In the genomic region with DNA sequence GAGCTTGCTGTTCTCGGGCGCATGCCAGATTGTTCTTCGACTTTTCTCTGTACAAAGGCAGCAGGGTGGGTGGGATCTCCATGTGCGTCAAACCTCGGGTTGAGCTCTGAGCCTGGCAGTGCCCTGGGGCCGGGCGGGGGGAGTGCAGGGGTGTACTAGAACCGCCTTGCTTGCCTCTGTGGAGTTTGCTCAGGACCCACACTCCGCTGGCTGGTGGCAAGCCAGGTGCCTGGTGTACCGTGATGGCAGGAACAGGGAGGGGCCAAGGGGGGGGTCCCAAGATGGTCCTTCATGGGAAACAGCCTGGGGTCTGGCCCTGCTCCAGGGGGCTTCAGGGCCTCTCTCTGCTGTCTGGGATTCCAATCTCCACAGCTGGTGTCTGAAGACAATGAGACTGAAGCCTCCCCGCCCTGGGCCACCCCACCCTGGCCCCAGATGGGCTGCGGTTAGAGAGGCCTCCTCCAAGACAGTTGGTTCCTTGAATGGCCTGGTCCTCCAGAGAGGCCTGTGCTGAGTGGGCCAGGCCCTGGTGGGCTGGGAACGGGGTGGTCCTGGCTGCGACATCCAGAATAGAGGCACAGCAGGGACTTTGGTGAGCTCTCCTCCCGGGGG, we compare ENCODE assay signal across 16 mouse cellular contexts. TPM values are rescaled to one million over a fixed set of nuclear protein-coding genes. Genes with fewer than 3 reads are reported as not detected.
DNase-seq lines count a peak whose midpoint lies in the region; ATAC-seq lines count a peak whose summit lies in the region.
"Had no signal": no experiment of that assay in that cellular context is flagged by ENCODE, and none has a peak within 500 bp of the region (broad histone marks: within the 10 kb centered on the region; RNA-seq: fewer than 3 reads in every experiment).

No protein-coding gene starts in this region.

- peaks cover 29% of the 10 kb centered on the region for H3K4me1 ChIP-seq in hindbrain, embryonic 10.5 days (replicated peaks)
- H3K4me1 ChIP-seq in hindbrain, embryonic 16.5 days (ENCODE audit: control insufficient read depth, insufficient read depth, low read depth, low read length), result no peaks in the 10 kb centered on the region
- peaks cover 12% of the 10 kb centered on the region; the same call in 1 of the 2 replicates for H3K4me1 ChIP-seq in neural tube, embryonic 12.5 days
- H3K4me1 ChIP-seq in neural tube, embryonic 15.5 days, result no peaks in the 10 kb centered on the region
- peaks cover 30% of the 10 kb centered on the region for H3K4me1 ChIP-seq in embryonic facial prominence, embryonic 15.5 days
- no peaks in the 10 kb centered on the region for H3K4me1 ChIP-seq in neural tube, embryonic 14.5 days (ENCODE audit: control insufficient read depth, insufficient read depth, low read length)
- H3K4me1 ChIP-seq: liver, embryonic 12.5 days had no signal

- no peak for DNase-seq in hindbrain, embryonic 10.5 days (ENCODE audit: low spot score)
- no peak for DNase-seq in frontal cortex, postnatal 14 days (ENCODE audit: low spot score in 2 of 2)
- DNase-seq: adrenal gland, postnatal 14 days; cerebellum, adult 11-12 months; heart, postnatal 4 days; kidney, adult 2 months; right cerebral cortex, postnatal 25 days had no signal

- H3K4me2 ChIP-seq in hindbrain, embryonic 16.5 days (ENCODE audit: low read length), result no peak overlapping the region
- no peak overlapping the region for H3K4me2 ChIP-seq in neural tube, embryonic 12.5 days (replicated peaks)
- no peak overlapping the region for H3K4me2 ChIP-seq in neural tube, embryonic 15.5 days
- no peak overlapping the region for H3K4me2 ChIP-seq in embryonic facial prominence, embryonic 15.5 days (replicated peaks)
- no peak overlapping the region for H3K4me2 ChIP-seq in neural tube, embryonic 14.5 days (ENCODE audit: low read depth, low read length)
- H3K4me2 ChIP-seq: forebrain, embryonic 13.5 days; heart, embryonic 13.5 days; liver, embryonic 12.5 days had no signal

- WGBS in hindbrain, embryonic 10.5 days, result 62% methylated on average over 15 of the region's 15 CpGs
- WGBS in hindbrain, embryonic 16.5 days, result 49% methylated on average over 15 of the region's 15 CpGs
- 63% methylated on average over 15 of the region's 15 CpGs for WGBS in neural tube, embryonic 12.5 days
- WGBS in neural tube, embryonic 15.5 days, result 64% methylated on average over 15 of the region's 15 CpGs
- 28% methylated on average over 15 of the region's 15 CpGs for WGBS in embryonic facial prominence, embryonic 15.5 days
- 60% methylated on average over 15 of the region's 15 CpGs for WGBS in neural tube, embryonic 14.5 days

- H3K9me3 ChIP-seq in hindbrain, embryonic 10.5 days, result no peaks in the 10 kb centered on the region
- H3K9me3 ChIP-seq in hindbrain, embryonic 16.5 days (ENCODE audit: control insufficient read depth, low read length), result no peaks in the 10 kb centered on the region
- no peaks in the 10 kb centered on the region for H3K9me3 ChIP-seq in neural tube, embryonic 12.5 days
- H3K9me3 ChIP-seq in neural tube, embryonic 15.5 days (replicated peaks), result no peaks in the 10 kb centered on the region
- H3K9me3 ChIP-seq in embryonic facial prominence, embryonic 15.5 days (replicated peaks), result no peaks in the 10 kb centered on the region
- no peaks in the 10 kb centered on the region for H3K9me3 ChIP-seq in neural tube, embryonic 14.5 days (ENCODE audit: control insufficient read depth, low read length)
- H3K9me3 ChIP-seq: forebrain, embryonic 13.5 days; heart, embryonic 13.5 days; liver, embryonic 12.5 days had no signal

- no peak overlapping the region for H3K9ac ChIP-seq in hindbrain, embryonic 16.5 days (ENCODE audit: low read depth, low read length)
- no peak overlapping the region for H3K9ac ChIP-seq in neural tube, embryonic 12.5 days
- H3K9ac ChIP-seq in neural tube, embryonic 15.5 days (replicated peaks), result no peak overlapping the region
- H3K9ac ChIP-seq in embryonic facial prominence, embryonic 15.5 days, result no peak overlapping the region
- no peak overlapping the region for H3K9ac ChIP-seq in neural tube, embryonic 14.5 days (replicated peaks; ENCODE audit: low read depth, low read length)
- H3K9ac ChIP-seq: forebrain, embryonic 13.5 days; heart, embryonic 13.5 days; liver, embryonic 12.5 days had no signal

- peak overlapping the region; percentile 78 for H3K27ac ChIP-seq in hindbrain, embryonic 10.5 days
- H3K27ac ChIP-seq in hindbrain, embryonic 16.5 days (ENCODE audit: low read depth, low read length), result no peak overlapping the region
- H3K27ac ChIP-seq in neural tube, embryonic 12.5 days, result no peak overlapping the region
- no peak overlapping the region for H3K27ac ChIP-seq in neural tube, embryonic 15.5 days (replicated peaks)
- H3K27ac ChIP-seq in embryonic facial prominence, embryonic 15.5 days (replicated peaks), result peak overlapping the region; percentile 63
- no peak overlapping the region for H3K27ac ChIP-seq in neural tube, embryonic 14.5 days (ENCODE audit: low read depth, low read length)
- H3K27ac ChIP-seq: forebrain, embryonic 13.5 days; heart, embryonic 13.5 days; liver, embryonic 12.5 days had no signal

- H3K27me3 ChIP-seq in hindbrain, embryonic 10.5 days (ENCODE audit: insufficient read depth, poor library complexity, severe bottlenecking), result peaks cover 12% of the 10 kb centered on the region; the same call in 1 of the 2 replicates
- no peaks in the 10 kb centered on the region for H3K27me3 ChIP-seq in hindbrain, embryonic 16.5 days (replicated peaks; ENCODE audit: control insufficient read depth, insufficient read depth, low read length)
- peaks cover 6% of the 10 kb centered on the region; the same call in 1 of the 2 replicates for H3K27me3 ChIP-seq in neural tube, embryonic 12.5 days (replicated peaks)
- H3K27me3 ChIP-seq in neural tube, embryonic 15.5 days (replicated peaks), result 0 out of 2 replicates have a peak, but pooled peaks cover 3% of the 10 kb centered on the region
- no peaks in the 10 kb centered on the region for H3K27me3 ChIP-seq in embryonic facial prominence, embryonic 15.5 days
- H3K27me3 ChIP-seq in neural tube, embryonic 14.5 days (ENCODE audit: control insufficient read depth, insufficient read depth, low read length), result no peaks in the 10 kb centered on the region
- H3K27me3 ChIP-seq: heart, embryonic 13.5 days had no signal

- ATAC-seq in hindbrain, embryonic 16.5 days, result no peak; the same call in 1 of the 2 replicates
- 0 out of 2 replicates have a peak, but pooled peaks have one; percentile 46 for ATAC-seq in neural tube, embryonic 12.5 days (ENCODE audit: low FRiP score, low read depth)
- no peak for ATAC-seq in neural tube, embryonic 15.5 days (ENCODE audit: low FRiP score)
- peak; percentile 81 for ATAC-seq in embryonic facial prominence, embryonic 15.5 days (ENCODE audit: insufficient number of reproducible peaks, low FRiP score, low TSS enrichment, low read depth)
- peak; percentile 34; the same call in 1 of the 2 replicates for ATAC-seq in neural tube, embryonic 14.5 days (ENCODE audit: low read depth)
- ATAC-seq: forebrain, embryonic 13.5 days; liver, embryonic 12.5 days had no signal

- H3K4me3 ChIP-seq in hindbrain, embryonic 10.5 days, result no peak overlapping the region
- no peak overlapping the region for H3K4me3 ChIP-seq in hindbrain, embryonic 16.5 days (ENCODE audit: low read length)
- no peak overlapping the region for H3K4me3 ChIP-seq in neural tube, embryonic 12.5 days
- H3K4me3 ChIP-seq in neural tube, embryonic 15.5 days (replicated peaks), result no peak overlapping the region
- no peak overlapping the region for H3K4me3 ChIP-seq in embryonic facial prominence, embryonic 15.5 days (replicated peaks)
- H3K4me3 ChIP-seq in neural tube, embryonic 14.5 days (ENCODE audit: low read depth, low read length), result no peak overlapping the region
- H3K4me3 ChIP-seq: forebrain, embryonic 13.5 days; heart, embryonic 13.5 days; liver, embryonic 12.5 days had no signal

- no peaks in the 10 kb centered on the region for H3K36me3 ChIP-seq in hindbrain, embryonic 10.5 days
- no peaks in the 10 kb centered on the region for H3K36me3 ChIP-seq in hindbrain, embryonic 16.5 days (ENCODE audit: control insufficient read depth, insufficient read depth, low read length)
- H3K36me3 ChIP-seq in neural tube, embryonic 12.5 days, result no peaks in the 10 kb centered on the region
- no peaks in the 10 kb centered on the region for H3K36me3 ChIP-seq in neural tube, embryonic 15.5 days
- peaks cover 38% of the 10 kb centered on the region for H3K36me3 ChIP-seq in embryonic facial prominence, embryonic 15.5 days
- no peaks in the 10 kb centered on the region for H3K36me3 ChIP-seq in neural tube, embryonic 14.5 days (ENCODE audit: control insufficient read depth, insufficient read depth, low read length)
- H3K36me3 ChIP-seq: heart, embryonic 13.5 days; liver, embryonic 12.5 days had no signal

RNA-seq across cellular contexts. Expression of gene Alx4, which starts 29.5 kb away (rescaled TPM):
- 7.2 and 9.0 TPM in 2 replicates for polyA plus RNA-seq in hindbrain, embryonic 10.5 days (2016; fragmentation: Nextera tagmentation; extraction: Ambion mirVana)
- 0.60 and 0.64 TPM in 2 replicates for polyA plus RNA-seq in hindbrain, embryonic 16.5 days (2015; fragmentation: Nextera tagmentation; extraction: Ambion mirVana)
- polyA plus RNA-seq in neural tube, embryonic 12.5 days (2016; fragmentation: Nextera tagmentation; extraction: Ambion mirVana), result 0.49 and 0.56 TPM in 2 replicates
- polyA plus RNA-seq in neural tube, embryonic 15.5 days (2015; fragmentation: Nextera tagmentation; extraction: Ambion mirVana), result 0.09 and 0.13 TPM in 2 replicates
- polyA plus RNA-seq in embryonic facial prominence, embryonic 15.5 days (2015; fragmentation: Nextera tagmentation; extraction: Ambion mirVana), result 14.3 and 14.9 TPM in 2 replicates
- polyA plus RNA-seq in neural tube, embryonic 14.5 days (2014; fragmentation: Nextera tagmentation; extraction: Ambion mirVana), result 0.04 and 0.12 TPM in 2 replicates
- polyA plus RNA-seq: C2C12 had no signal

Comparison
In these comparisons a context has a peak if more than half of its experiments do, and no peak if none do; other contexts are left out.
1. H3K27ac ChIP-seq: peak in hindbrain, embryonic 10.5 days (single experiment) and embryonic facial prominence, embryonic 15.5 days (single experiment); none in hindbrain, embryonic 16.5 days (single experiment), neural tube, embryonic 12.5 days (single experiment), neural tube, embryonic 15.5 days (single experiment) and neural tube, embryonic 14.5 days (single experiment).
2. ATAC-seq: peak in neural tube, embryonic 12.5 days (single experiment), embryonic facial prominence, embryonic 15.5 days (single experiment) and neural tube, embryonic 14.5 days (single experiment); none in hindbrain, embryonic 16.5 days (single experiment) and neural tube, embryonic 15.5 days (single experiment).